Mouse (Mus musculus): Measurements from ENCODE around the gene Gpc4. TPM values are rescaled to one million over a fixed set of nuclear protein-coding genes. Genes with fewer than 3 reads are reported as not detected.

Gene Gpc4
- total and polyA plus RNA-seq, 3 experiments: 5.1 to 9.4 TPM; not detected in 1

DNA sequence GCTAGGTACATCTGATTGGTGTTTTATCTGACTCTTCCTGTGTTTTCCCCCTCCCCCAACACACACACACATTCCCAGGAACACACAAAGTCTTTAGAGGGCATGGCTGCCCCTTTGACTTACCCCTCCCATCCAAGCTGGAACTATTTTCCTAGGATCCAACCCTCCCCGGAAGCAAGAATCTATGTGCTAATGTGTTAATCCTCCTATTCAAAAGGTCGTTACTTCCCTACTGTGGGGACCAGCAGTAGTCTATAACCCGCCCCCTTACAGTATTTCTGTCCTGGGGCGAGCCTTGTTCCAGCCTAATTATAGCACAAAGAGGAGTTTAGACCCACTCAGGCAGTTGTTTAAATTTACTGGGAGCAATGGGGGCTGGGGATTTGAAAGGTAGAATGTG, 24.0 kb upstream of the Gpc4 start:
- Histone ChIP-seq H3K27me3 (ENCODE audit: control insufficient read depth in 1 of 2, insufficient read depth in 2 of 2, low read length in 2 of 2) (no peaks in the 10 kb centered on the region; a peak in 1 of 4 replicates), H3K9me3 (replicated peaks; ENCODE audit: insufficient read depth, low read length) (no peaks in the 10 kb centered on the region), H3K9ac (ENCODE audit: control insufficient read depth, low read depth, low read length, poor library complexity, severe bottlenecking) (no peak overlapping the region), H3K27ac (ENCODE audit: control insufficient read depth, low read depth, low read length) (no peak overlapping the region), H3K79me2 (ENCODE audit: control insufficient read depth, insufficient read depth, low read length, poor library complexity) (no peaks in the 10 kb centered on the region), H3K4me1 (ENCODE audit: control insufficient read depth in 1 of 2, insufficient read depth in 2 of 2, low read length in 2 of 2) (no peaks in the 10 kb centered on the region), H3K4me3 (ENCODE audit: control insufficient read depth in 1 of 2, insufficient read depth in 1 of 2, low read depth in 2 of 2, low read length in 2 of 2) (no peak overlapping the region), H3K36me3 (ENCODE audit: control insufficient read depth in 1 of 2, insufficient read depth in 2 of 2, low read length in 2 of 2) (no peaks in the 10 kb centered on the region)
- TF ChIP-seq POLR2AphosphoS2 (IDR thresholded peaks at IDR 0.05; ENCODE audit: low read length) (no peak), TAL1 (IDR thresholded peaks at IDR 0.05; ENCODE audit: low read length) (no peak), NELFE (IDR thresholded peaks at IDR 0.05; ENCODE audit: low read depth, low read length) (no peak), ZNF384 (IDR thresholded peaks at IDR 0.05; ENCODE audit: low read depth, low read length) (no peak), MEF2A (IDR thresholded peaks at IDR 0.05; ENCODE audit: extremely low read depth, insufficient replicate concordance, low read depth, low read length, poor library complexity, severe bottlenecking) (no peak), GABPA (IDR thresholded peaks at IDR 0.05; ENCODE audit: low read depth, low read length) (no peak), CTCF (IDR thresholded peaks at IDR 0.05 in 2 of 3, conservative IDR thresholded peaks at IDR 0.05 in 1 of 3; ENCODE audit: control insufficient read depth in 1 of 3, insufficient read depth in 1 of 3, low read depth in 2 of 3, low read length in 3 of 3, poor library complexity in 1 of 3, severe bottlenecking in 1 of 3) (no peak), MAZ (IDR thresholded peaks at IDR 0.05; ENCODE audit: low read depth, low read length) (no peak), MAX (IDR thresholded peaks at IDR 0.05; ENCODE audit: low read length) (no peak), USF1 (IDR thresholded peaks at IDR 0.05; ENCODE audit: low read depth, low read length) (no peak), ZC3H11A (IDR thresholded peaks at IDR 0.05; ENCODE audit: low read depth, low read length) (no peak), E2F4 (IDR thresholded peaks at IDR 0.05; ENCODE audit: borderline replicate concordance, low read depth, low read length) (no peak), CHD1 (IDR thresholded peaks at IDR 0.05; ENCODE audit: low read depth, low read length) (no peak), ZMIZ1 (IDR thresholded peaks at IDR 0.05; ENCODE audit: low read depth, low read length) (no peak), EP300 (IDR thresholded peaks at IDR 0.05; ENCODE audit: low read depth in 1 of 2, low read length in 2 of 2) (no peak), MYC (IDR thresholded peaks at IDR 0.05; ENCODE audit: low read depth, low read length) (no peak)
- no peak for DNase-seq (ENCODE audit: low read depth, low spot score)

DNA sequence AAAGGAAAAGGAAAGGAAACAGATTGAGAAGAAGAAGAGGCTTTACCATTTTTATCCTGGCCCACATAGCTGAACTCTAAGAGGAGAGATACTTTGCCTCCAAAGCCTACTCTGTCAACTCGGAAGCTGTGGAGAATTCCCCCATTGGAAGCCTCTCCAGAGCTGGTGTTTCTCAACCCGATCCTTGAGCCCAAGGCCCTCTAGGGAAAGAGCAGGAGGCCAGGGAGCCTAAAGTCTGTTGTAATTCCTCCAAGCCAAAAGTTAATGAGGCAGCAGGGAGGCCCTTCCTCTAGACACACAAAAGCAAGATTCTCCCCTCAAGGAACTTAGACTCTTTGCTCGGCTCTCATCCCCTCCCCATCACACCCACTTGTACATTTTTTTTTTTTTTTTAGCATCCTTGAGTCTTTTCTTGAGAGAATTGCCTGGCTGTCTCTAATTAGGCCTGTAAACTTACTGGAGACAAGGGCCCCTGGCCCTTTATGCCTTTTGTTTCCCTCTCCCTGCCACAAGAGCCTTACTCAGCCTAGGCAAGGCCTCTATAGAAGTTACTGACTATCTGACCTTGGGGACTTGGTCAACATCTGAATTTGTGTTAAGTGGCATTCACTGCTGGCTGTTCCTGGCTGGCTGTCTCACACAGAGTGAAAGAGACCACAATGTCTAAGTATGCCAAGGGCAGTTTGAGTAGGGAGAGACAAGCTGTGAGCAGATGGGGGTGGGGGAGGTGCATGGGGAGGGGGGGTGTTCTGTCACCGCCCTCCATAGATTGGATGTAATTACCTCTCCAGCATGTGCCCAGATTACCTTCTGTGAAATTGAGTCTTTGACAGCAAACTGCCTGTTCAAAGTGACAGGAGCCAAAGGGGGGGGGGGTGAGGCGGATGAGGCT, 18.7 kb upstream of the Gpc4 start:
- TF ChIP-seq SIN3A (IDR thresholded peaks at IDR 0.05; ENCODE audit: low read length) (no peak), UBTF (IDR thresholded peaks at IDR 0.05; ENCODE audit: borderline replicate concordance, insufficient read depth, low read depth, low read length) (no peak), SMC3 (IDR thresholded peaks at IDR 0.05; ENCODE audit: low read depth, low read length) (no peak), ELF1 (IDR thresholded peaks at IDR 0.05; ENCODE audit: low read depth, low read length) (no peak), CHD1 (IDR thresholded peaks at IDR 0.05; ENCODE audit: low read depth, low read length) (no peak), ETS1 (IDR thresholded peaks at IDR 0.05; ENCODE audit: low read depth, low read length) (no peak), NRF1 (IDR thresholded peaks at IDR 0.05; ENCODE audit: insufficient read depth, low read depth, low read length, poor library complexity, severe bottlenecking) (no peak), MAX (IDR thresholded peaks at IDR 0.05; ENCODE audit: low read length) (no peak), RCOR1 (IDR thresholded peaks at IDR 0.05; ENCODE audit: low read depth, low read length) (no peak), MAFK (IDR thresholded peaks at IDR 0.05; ENCODE audit: borderline replicate concordance, low read depth, low read length) (no peak)
- no peaks in the 10 kb centered on the region for H3K36me3 ChIP-seq (ENCODE audit: control insufficient read depth in 1 of 2, insufficient read depth in 2 of 2, low read length in 2 of 2)
- H3K27me3 ChIP-seq (ENCODE audit: control insufficient read depth in 1 of 2, insufficient read depth in 2 of 2, low read length in 2 of 2): no peaks in the 10 kb centered on the region

More for the DNA sequence above, 18.7 kb upstream of the Gpc4 start:
- H3K79me2 ChIP-seq (ENCODE audit: control insufficient read depth, insufficient read depth, low read length, poor library complexity): no peaks in the 10 kb centered on the region
- no peaks in the 10 kb centered on the region for H3K9me3 ChIP-seq (replicated peaks; ENCODE audit: insufficient read depth, low read length)
- H3K27ac ChIP-seq (ENCODE audit: control insufficient read depth, low read depth, low read length): no peak overlapping the region
- no peaks in the 10 kb centered on the region for H3K4me1 ChIP-seq (ENCODE audit: control insufficient read depth in 1 of 2, insufficient read depth in 2 of 2, low read length in 2 of 2)
- no peak for DNase-seq (ENCODE audit: low read depth, low spot score)
- H3K9ac ChIP-seq (ENCODE audit: control insufficient read depth, low read depth, low read length, poor library complexity, severe bottlenecking): no peak overlapping the region
- H3K4me3 ChIP-seq (ENCODE audit: control insufficient read depth in 1 of 2, insufficient read depth in 1 of 2, low read depth in 2 of 2, low read length in 2 of 2): no peak overlapping the region

All from MEL (cell line).